Mouse (Mus musculus): ENCODE measurements around the gene Rnf227. TPM values are rescaled to one million over a fixed set of nuclear protein-coding genes. Genes with fewer than 3 reads are reported as not detected.
A peak's percentile ranks its signal among the peaks of the same experiment; 100 is the strongest.

Rnf227 gene
- polyA plus RNA-seq, 1 experiment from 2014 or later = 146 TPM

DNA sequence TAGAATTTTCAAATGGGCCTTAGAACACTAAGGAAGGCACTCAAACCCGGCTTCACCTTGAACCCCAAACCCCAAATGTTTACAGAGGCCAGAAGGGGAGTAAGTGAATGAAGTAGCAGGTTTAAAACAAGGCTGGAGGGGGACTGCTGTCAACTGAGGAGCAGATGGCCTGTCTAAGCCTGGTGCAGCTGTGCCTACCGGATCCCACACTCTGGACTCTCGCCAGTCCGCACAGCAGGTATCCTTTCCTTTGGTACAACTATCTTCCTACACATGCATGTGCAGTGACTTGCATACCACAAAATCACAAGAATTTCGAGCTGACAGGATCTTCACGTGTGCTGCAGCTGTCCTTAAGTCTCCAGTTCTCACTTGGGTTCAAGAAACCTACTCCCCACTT lies 18.3 kb upstream of the Rnf227 start:
- Histone ChIP-seq H3K4me2 (replicated peaks) (peak overlapping the region; percentile 70), H3K9me3 (no peaks in the 10 kb centered on the region), H3K27me3 (peaks cover 5% of the 10 kb centered on the region), H3K27ac (no peak overlapping the region), H3K4me1 (replicated peaks) (peaks cover 51% of the 10 kb centered on the region), H3K9ac (replicated peaks) (peak overlapping the region; percentile 79), H3K4me3 (replicated peaks) (peak overlapping the region; percentile 55), H3K36me3 (peaks cover 34% of the 10 kb centered on the region)
- no peak for ATAC-seq
- WGBS = 69% methylated on average over 6 of the region's 6 CpGs

DNA sequence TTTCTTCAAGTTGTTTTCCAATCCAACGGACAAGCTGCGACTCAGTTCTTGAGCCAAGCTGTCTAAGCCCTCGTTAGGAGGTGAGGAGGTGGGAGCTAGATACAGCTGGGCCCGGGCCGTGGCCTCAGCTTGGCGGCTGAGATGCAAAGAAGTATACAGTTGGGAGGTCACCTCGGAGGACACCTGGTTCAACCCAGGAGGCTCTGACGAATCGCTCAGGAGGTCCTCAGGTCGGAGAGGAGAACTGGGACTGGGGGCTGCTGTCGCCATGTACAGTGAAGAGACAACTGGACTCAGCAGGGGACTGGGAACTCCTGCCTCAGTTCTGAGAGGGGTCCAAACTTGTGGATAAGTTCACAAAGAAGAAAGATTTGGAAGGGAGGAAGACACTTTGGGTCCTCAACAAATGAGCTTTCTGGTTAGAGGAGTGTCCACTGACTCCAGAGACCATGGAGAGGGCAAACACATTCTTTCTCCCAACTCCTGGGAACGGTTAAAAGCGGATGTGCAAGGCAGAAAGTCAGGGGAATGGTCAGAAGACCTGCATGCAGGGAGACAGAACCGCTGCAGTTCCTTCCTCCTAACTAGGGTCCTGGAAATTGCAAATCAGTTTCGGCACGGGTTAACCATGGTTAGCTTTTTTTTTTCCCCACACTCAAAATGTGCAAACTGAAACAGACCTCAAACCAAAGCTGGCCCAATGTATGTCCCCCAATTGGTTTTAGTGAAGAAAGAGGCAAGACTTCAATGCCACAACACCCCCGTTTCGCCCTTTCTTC lies 17.4 kb upstream of the Rnf227 start:
- peaks cover 26% of the 10 kb centered on the region for H3K36me3 ChIP-seq
- 22% methylated on average over 18 of the region's 18 CpGs for WGBS
- ATAC-seq = no peak
- H3K9ac ChIP-seq (replicated peaks) = peak overlapping the region; percentile 79
- H3K9me3 ChIP-seq = no peaks in the 10 kb centered on the region
- peaks cover 14% of the 10 kb centered on the region for H3K27me3 ChIP-seq
- peak overlapping the region; percentile 82 for H3K27ac ChIP-seq
- H3K4me1 ChIP-seq (replicated peaks) = peaks cover 54% of the 10 kb centered on the region
- H3K4me3 ChIP-seq (replicated peaks) = peak overlapping the region; percentile 55
- peak overlapping the region; percentile 70 for H3K4me2 ChIP-seq (replicated peaks)

DNA sequence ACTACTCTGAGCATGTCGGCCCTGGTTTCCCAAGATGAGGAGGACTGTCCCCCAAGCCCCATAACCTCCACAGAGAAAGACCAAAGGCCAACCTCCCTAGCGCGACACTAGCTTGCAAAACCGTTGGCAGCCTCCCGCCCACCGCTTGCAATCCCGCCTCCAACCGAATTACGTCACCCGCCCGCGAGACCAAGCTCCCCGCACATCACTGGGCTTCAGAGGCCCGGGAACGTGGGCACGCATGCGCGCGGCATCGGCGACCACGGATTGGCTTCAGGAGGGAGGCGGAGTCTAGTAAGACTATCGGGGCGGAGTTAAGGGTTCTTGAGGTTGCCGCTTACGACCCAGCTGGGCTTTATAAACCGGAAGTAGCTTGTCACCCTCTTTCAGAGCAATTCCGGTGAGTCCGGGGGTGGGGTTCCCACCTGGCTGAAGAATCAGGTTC lies 16.6 kb upstream of the Rnf227 start, which contains the start of the genes Cntrob and Trappc1:
Gene Cntrob (minus strand): TSS at position 109 of the 445 bp plus-strand sequence.
Gene Trappc1 (plus strand): TSS at position 314 of the 445 bp plus-strand sequence.
- WGBS = under 1% methylated on average over 30 of the region's 30 CpGs

DNA sequence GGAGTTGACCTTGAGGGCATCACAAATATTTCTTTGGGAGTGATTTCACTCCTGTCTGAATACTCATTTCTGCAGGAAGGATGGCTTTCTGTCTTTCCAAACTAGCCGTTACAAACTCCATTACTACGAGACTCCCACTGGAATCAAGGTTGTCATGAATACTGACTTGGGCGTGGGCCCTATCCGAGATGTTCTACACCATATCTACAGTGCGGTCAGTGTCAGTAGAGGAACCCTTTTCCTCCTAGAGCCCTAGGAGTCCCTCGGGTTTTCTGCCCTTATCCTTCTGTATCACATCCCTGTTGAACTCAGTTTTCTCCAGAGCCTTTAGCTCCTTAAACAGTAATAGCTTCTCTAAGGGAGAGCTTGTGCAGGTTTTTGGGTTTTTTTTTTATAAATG lies 15.5 kb upstream of the Rnf227 start:
- no peak overlapping the region for H3K27ac ChIP-seq
- peaks cover 7% of the 10 kb centered on the region for H3K36me3 ChIP-seq
- ATAC-seq = no peak
- peaks cover 54% of the 10 kb centered on the region for H3K4me1 ChIP-seq (replicated peaks)
- peak overlapping the region; percentile 77; the same call in 1 of the 2 replicates for H3K9ac ChIP-seq (replicated peaks)
- H3K27me3 ChIP-seq = peaks cover 29% of the 10 kb centered on the region
- H3K4me2 ChIP-seq (replicated peaks) = peak overlapping the region; percentile 70
- no peaks in the 10 kb centered on the region for H3K9me3 ChIP-seq
- H3K4me3 ChIP-seq (replicated peaks) = peak overlapping the region; percentile 55
- 84% methylated on average over 6 of the region's 6 CpGs for WGBS

More for the DNA sequence above, 16.6 kb upstream of the Rnf227 start, which contains the start of the genes Cntrob and Trappc1:
- peak within 1 kb of the TSS; percentile 82 for H3K27ac ChIP-seq
- H3K27me3 ChIP-seq = peaks cover 22% of the 10 kb centered on the region
- peak within 1 kb of the TSS; percentile 70 for H3K4me2 ChIP-seq (replicated peaks)
- peaks cover 17% of the 10 kb centered on the region for H3K36me3 ChIP-seq
- peak within 1 kb of the TSS; percentile 79 for H3K9ac ChIP-seq (replicated peaks)
- H3K9me3 ChIP-seq = no peaks in the 10 kb centered on the region
- peak within 1 kb of the TSS; percentile 55 for H3K4me3 ChIP-seq (replicated peaks)
- H3K4me1 ChIP-seq (replicated peaks) = peaks cover 54% of the 10 kb centered on the region
- ATAC-seq = peak; percentile 92

DNA sequence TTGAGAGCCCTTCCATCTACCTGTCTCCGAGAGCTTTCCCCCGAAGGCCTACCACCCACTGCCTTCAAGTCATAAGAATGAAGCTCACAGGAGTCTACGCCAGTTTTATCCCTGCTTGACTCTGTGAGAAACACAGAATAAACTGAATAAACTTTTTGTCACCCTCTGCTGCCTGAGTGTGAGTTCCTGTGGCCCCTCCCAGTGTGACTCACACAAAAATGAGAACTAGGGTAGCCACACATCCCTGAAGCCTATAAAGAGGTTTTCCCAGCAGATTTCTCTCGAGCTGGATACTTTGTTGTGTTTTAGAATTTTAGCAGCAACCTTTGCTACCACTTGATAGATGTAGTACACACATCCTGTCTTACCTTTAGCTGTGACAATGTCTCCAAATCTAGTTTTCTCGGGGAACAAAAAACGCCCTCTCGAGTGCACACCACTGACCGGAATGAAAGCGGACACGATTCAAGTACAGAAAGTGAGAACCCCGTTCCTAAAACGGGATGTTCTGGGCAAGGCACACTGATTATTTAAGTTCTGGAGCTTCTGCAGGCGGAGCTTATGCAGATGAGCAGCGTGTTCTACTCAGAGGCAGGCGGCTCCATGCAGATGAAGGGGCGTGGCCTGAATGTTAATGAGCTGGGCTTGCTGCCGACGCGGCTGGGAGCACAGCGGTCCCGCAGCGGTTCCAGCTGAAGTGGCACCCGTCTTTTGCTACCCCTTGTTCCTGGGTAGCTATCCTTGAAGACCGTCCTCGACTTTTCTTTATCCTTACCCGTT lies 14.4 kb upstream of the Rnf227 start, which contains the start of gene Kcnab3:
Gene Kcnab3 (plus strand): TSS at position 631 of the 780 bp plus-strand sequence.
- WGBS = 12% methylated on average over 26 of the region's 26 CpGs
- peak within 1 kb of the TSS; percentile 55 for H3K4me3 ChIP-seq (replicated peaks)
- peaks cover 33% of the 10 kb centered on the region for H3K27me3 ChIP-seq
- peak within 1 kb of the TSS; percentile 75 for H3K9ac ChIP-seq (replicated peaks)
- H3K4me2 ChIP-seq (replicated peaks) = peak within 1 kb of the TSS; percentile 93
- no peaks in the 10 kb centered on the region for H3K36me3 ChIP-seq
- peak within 1 kb of the TSS; percentile 20; the same call in 1 of the 2 replicates for H3K27ac ChIP-seq
- peak; percentile 27 for ATAC-seq
- H3K4me1 ChIP-seq (replicated peaks) = peaks cover 54% of the 10 kb centered on the region
- no peaks in the 10 kb centered on the region for H3K9me3 ChIP-seq

DNA sequence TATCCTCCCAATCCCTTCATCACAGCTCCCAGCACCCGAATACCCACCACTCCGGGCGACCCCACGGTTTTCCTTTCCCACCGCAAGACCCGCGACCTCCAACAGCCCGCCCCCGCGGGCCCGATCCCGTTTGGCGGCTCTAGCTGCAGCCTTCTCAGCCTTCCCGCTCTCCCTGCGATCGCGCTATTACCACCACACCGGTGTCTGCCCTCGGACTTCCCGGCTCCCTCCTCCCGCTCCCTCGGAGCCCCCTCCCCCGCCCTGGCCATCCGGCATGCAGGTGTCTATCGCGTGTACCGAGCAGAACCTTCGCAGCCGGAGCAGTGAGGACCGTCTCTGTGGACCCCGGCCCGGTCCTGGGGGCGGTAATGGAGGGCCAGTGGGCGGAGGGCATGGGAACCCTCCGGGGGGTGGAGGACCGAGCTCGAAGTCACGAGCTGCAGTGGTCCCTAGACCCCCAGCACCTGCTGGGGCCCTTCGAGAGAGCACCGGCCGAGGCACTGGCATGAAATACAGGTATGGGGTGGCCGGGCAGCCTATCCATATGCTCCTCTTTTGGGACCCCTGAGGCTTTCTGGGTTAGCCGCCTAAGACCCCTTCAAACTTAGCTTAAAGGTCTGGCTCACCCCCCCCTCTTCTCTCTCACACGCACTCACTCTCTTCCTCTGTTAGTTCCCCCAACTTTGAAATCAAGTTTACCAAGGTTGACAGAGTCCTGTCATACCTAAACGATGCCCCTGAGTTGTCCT lies 13.7 kb upstream of the Rnf227 start:
- Histone ChIP-seq H3K27ac (peak overlapping the region; percentile 20; the same call in 1 of the 2 replicates), H3K9ac (replicated peaks) (peak overlapping the region; percentile 75), H3K4me1 (replicated peaks) (peaks cover 54% of the 10 kb centered on the region), H3K36me3 (no peaks in the 10 kb centered on the region), H3K9me3 (no peaks in the 10 kb centered on the region), H3K4me3 (replicated peaks) (peak overlapping the region; percentile 51), H3K4me2 (replicated peaks) (peak overlapping the region; percentile 93), H3K27me3 (peaks cover 33% of the 10 kb centered on the region)
- ATAC-seq = peak; percentile 31
- under 1% methylated on average over 45 of the region's 45 CpGs for WGBS

DNA sequence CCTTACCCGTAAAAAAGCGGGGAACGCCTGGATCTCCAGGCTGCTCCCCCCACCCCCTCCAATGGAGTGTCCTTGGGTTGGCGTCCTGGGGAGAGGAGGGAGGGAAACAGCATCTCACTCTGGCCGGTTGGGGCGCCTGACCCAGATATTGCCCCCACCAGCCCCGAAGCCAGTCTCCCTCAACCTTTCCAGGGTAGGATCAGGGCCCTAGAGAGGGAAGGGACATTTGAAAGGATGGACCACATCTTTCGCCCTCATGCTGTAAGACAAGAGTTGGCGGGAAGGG lies 13.2 kb upstream of the Rnf227 start:
- no peak overlapping the region for H3K27ac ChIP-seq
- H3K9ac ChIP-seq (replicated peaks) = no peak overlapping the region; the same call in 1 of the 2 replicates
- H3K4me1 ChIP-seq (replicated peaks) = peaks cover 51% of the 10 kb centered on the region
- WGBS = 13% methylated on average over 9 of the region's 9 CpGs
- peaks cover 33% of the 10 kb centered on the region for H3K27me3 ChIP-seq
- no peaks in the 10 kb centered on the region for H3K9me3 ChIP-seq
- no peak for ATAC-seq
- H3K4me3 ChIP-seq (replicated peaks) = peak overlapping the region; percentile 51
- H3K4me2 ChIP-seq (replicated peaks) = peak overlapping the region; percentile 93
- no peaks in the 10 kb centered on the region for H3K36me3 ChIP-seq

DNA sequence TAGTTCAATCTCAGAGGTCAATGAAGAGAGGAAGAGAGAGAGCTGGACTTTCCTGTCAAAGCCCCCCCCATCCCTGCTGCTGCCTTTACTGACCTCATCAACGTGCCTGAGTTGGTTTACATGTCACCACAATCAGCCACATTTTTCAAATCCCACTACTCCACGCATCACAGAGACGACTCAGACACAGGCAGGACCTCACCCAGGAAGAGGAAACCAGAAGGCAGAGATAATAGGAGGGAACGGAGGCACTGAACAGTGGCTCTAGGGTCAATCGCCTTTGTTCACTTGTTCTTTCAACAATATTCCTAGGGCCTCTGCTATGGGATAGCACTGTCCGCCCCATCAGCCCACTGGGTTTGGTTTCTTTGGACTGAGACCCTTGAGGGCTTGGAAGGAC lies 12.6 kb upstream of the Rnf227 start:
- no peak for ATAC-seq
- Histone ChIP-seq H3K4me2 (replicated peaks) (no peak overlapping the region), H3K27ac (no peak overlapping the region), H3K4me3 (replicated peaks) (no peak overlapping the region), H3K36me3 (no peaks in the 10 kb centered on the region), H3K9me3 (no peaks in the 10 kb centered on the region), H3K27me3 (peaks cover 33% of the 10 kb centered on the region), H3K4me1 (replicated peaks) (peaks cover 51% of the 10 kb centered on the region), H3K9ac (replicated peaks) (no peak overlapping the region)
- WGBS = 65% methylated on average over 6 of the region's 6 CpGs

DNA sequence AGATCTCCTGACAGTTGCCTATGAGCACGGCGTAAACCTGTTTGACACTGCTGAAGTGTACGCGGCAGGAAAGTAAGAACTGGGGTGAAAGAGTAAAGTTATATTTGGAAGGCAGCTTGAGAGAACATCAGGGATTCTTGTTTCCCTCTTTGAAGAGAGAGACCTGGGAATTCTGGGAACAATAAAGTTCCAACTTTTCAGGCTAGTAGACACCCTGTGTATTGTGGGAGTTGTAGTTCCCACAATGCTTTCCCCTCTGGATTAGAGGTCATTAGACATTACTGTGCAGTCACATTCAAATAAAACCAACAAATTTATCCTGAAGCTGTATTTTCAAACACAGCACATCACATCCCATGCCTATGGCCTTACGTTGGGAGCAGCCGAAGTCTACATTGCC lies 11.7 kb upstream of the Rnf227 start:
- 96% methylated on average over 6 of the region's 6 CpGs for WGBS
- no peak overlapping the region for H3K9ac ChIP-seq (replicated peaks)
- H3K9me3 ChIP-seq = no peaks in the 10 kb centered on the region
- H3K4me3 ChIP-seq (replicated peaks) = no peak overlapping the region
- H3K27ac ChIP-seq = no peak overlapping the region
- peaks cover 33% of the 10 kb centered on the region for H3K27me3 ChIP-seq
- H3K4me1 ChIP-seq (replicated peaks) = peaks cover 49% of the 10 kb centered on the region
- no peaks in the 10 kb centered on the region for H3K36me3 ChIP-seq
- ATAC-seq = no peak
- H3K4me2 ChIP-seq (replicated peaks) = no peak overlapping the region

DNA sequence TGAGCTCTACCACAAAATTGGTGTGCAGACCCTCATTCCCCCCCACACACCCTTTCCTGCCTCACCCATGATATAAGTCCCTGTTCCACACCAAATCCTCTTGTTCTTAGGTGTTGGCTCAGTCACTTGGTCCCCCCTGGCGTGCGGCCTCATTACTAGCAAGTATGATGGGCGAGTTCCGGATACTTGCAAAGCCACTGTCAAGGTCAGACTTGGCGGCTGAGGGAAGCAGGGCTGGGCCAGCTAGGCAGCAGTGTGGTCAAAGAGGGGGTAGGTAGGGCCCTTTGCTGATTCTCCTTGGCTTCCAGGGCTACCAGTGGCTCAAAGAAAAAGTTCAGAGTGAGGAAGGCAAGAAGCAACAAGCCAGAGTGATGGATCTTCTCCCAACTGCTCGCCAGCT lies 9.1 kb upstream of the Rnf227 start:
- Histone ChIP-seq H3K27me3 (peaks cover 33% of the 10 kb centered on the region), H3K4me2 (replicated peaks) (peak overlapping the region; percentile 66), H3K27ac (0 out of 2 replicates have a peak overlapping the region, but pooled peaks have one; percentile 44), H3K9me3 (no peaks in the 10 kb centered on the region), H3K9ac (replicated peaks) (peak overlapping the region; percentile 71; the same call in 1 of the 2 replicates), H3K4me1 (replicated peaks) (peaks cover 29% of the 10 kb centered on the region), H3K36me3 (no peaks in the 10 kb centered on the region), H3K4me3 (replicated peaks) (peak overlapping the region; percentile 41)
- ATAC-seq = no peak
- 94% methylated on average over 6 of the region's 6 CpGs for WGBS

DNA sequence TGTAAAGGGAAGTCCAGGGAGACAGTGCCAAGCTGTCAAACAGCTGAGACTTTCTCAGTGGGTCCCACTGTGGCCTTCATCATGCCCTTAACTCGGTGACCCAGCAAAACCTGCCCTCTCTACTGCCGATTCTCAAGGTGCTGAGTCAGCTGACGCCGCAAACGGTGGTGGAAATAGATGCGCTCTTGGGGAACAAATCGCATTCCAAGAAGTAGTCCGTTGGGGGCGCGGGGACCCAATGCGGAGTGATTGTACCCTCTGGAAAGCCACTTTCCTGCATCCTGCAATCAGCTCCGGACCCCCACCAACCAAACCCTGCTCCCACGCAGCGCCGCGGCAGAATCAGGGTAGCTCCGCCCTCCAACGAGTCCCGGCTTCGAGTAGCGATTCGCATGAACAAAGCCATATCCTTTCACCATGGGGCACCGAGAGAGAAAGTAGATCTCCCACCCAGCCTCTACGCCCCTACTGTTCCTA lies 8.3 kb upstream of the Rnf227 start:
- Histone ChIP-seq H3K27me3 (peaks cover 29% of the 10 kb centered on the region), H3K4me1 (replicated peaks) (peaks cover 21% of the 10 kb centered on the region), H3K27ac (peak overlapping the region; percentile 90), H3K9me3 (no peaks in the 10 kb centered on the region), H3K36me3 (no peaks in the 10 kb centered on the region), H3K4me3 (replicated peaks) (peak overlapping the region; percentile 41), H3K9ac (replicated peaks) (peak overlapping the region; percentile 71), H3K4me2 (replicated peaks) (peak overlapping the region; percentile 66)
- ATAC-seq = peak; percentile 84
- WGBS = under 1% methylated on average over 24 of the region's 24 CpGs
